Mouse (Mus musculus) bone marrow, adult 2 months (tissue): ENCODE results near the gene Eci1. TPM values are rescaled to one million over a fixed set of nuclear protein-coding genes. Genes with fewer than 3 reads are reported as not detected.
"Not testable (repeated sequence)": the region's sequence is repeated elsewhere in the genome, so short reads cannot be mapped to it uniquely, and the experiment has no call there.

Source experiments
- H3K27ac ChIP-seq: fragments of 200-500 bp; 2 replicates; pipeline ENCODE4 v1.5.1; 2012; ENCODE audit warnings: low read depth, mild to moderate bottlenecking, control low read depth, inconsistent platforms, low read length; ENCODE audit not compliant: control insufficient read depth, poor library complexity, insufficient read depth
- H3K4me1 ChIP-seq: fragments of 200-500 bp; 2 replicates; pipeline ENCODE4 v1.6.1; 2011; ENCODE audit warnings: low read length; ENCODE audit not compliant: control insufficient read depth, insufficient read depth
- H3K4me3 ChIP-seq: fragments of 200-500 bp; replicated peaks from 2 replicates; pipeline ENCODE3; 2011; ENCODE audit warnings: mild to moderate bottlenecking, low read depth, low read length, control low read depth; ENCODE audit not compliant: control insufficient read depth
- CTCF ChIP-seq: fragments of 200-500 bp; IDR thresholded peaks from 2 replicates; pipeline ENCODE4 v1.5.1; 2011; ENCODE audit warnings: low read length, control low read depth; ENCODE audit not compliant: control insufficient read depth, insufficient read depth
- POLR2A ChIP-seq: fragments of 200-500 bp; IDR thresholded peaks from 2 replicates; pipeline ENCODE4 v1.6.1; 2011; ENCODE audit warnings: low read depth, mild to moderate bottlenecking, control low read depth, low read length, borderline replicate concordance; ENCODE audit not compliant: control insufficient read depth
- WGBS: fragments of 180-500 bp; shearing (Covaris S2); methylation state at CpG from one replicate; pipeline ENCODE4 v1.1.7; 2018; 5-methylcytosine and 5-hydroxymethylcytosine counted together
- polyA plus RNA-seq: library from polyadenylated mRNA; stranded (reverse); fragments of >200 nt; gene quantifications from 2 replicates; pipeline ENCODE4 v1.2.4, GENCODE M21; 2011; ENCODE audit warnings: low replicate concordance; ENCODE audit not compliant: missing spikeins, insufficient read depth, insufficient read length

Eci1 gene
- polyA plus RNA-seq, 1 experiment = 10.7 TPM

GRCm38 (mm10) chr17:24407116-24407803 lies 19.2 kb upstream of the Eci1 start:
- TF ChIP-seq CTCF (no peak), POLR2A (no peak)
- 92% methylated on average over 12 of the region's 12 CpGs for WGBS
- no peaks in the 10 kb centered on the region for H3K4me1 ChIP-seq

DNA sequence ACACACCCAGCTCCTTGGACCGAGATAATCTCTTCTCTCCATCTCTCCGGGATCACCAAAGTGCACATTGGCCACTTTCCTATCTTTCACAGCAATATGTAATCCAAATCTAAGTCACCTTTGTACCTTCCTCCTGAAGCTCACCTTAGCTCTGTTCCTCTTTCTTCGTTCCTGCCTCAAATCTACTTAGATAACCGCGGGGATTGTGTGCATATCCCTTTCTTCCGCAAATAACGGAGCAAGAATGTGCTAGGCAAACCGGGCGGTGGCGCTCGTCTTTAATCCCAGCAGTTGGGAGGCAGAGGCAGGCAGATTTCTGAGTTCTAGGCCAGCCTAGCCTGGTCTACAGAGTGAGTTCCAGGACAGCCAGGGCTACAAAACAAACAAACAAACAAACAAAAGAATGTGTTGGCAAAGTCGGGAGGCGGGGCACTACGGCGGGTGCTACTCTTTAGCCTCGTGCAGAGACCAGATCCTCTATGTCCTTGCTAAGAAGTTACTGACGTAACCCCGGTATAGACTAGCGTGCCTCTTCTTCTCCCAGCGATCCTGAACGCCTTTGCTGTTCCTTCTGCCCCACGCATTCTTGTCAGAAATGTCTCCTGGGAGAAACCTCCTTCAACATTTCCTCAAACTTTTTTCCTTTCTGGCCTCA lies 12.8 kb upstream of the Eci1 start:
- TF ChIP-seq CTCF (peak; percentile 31; the same call in 1 of the 2 replicates), POLR2A (no peak)
- peak overlapping the region; percentile 92 for H3K27ac ChIP-seq
- 5% methylated on average over 22 of the region's 22 CpGs for WGBS
- peak overlapping the region; percentile 96 for H3K4me3 ChIP-seq
- H3K4me1 ChIP-seq = no peaks in the 10 kb centered on the region; the same call in 1 of the 2 replicates

More at GRCm38 (mm10) chr17:24407116-24407803, 19.2 kb upstream of the Eci1 start:
- Histone ChIP-seq H3K27ac (no peak overlapping the region), H3K4me3 (no peak overlapping the region)

GRCm38 (mm10) chr17:24414230-24414976 lies 12.0 kb upstream of the Eci1 start, which contains the start of gene Rnps1:
Gene Rnps1 (plus strand): TSS chr17:24414565.
- WGBS = under 1% methylated on average over 64 of the region's 64 CpGs
- peak within 1 kb of the TSS; percentile 99 for H3K4me3 ChIP-seq
- TF ChIP-seq CTCF (peak; percentile 1; the same call in 1 of the 2 replicates), POLR2A (peak; percentile 42)
- H3K4me1 ChIP-seq = no peaks in the 10 kb centered on the region; the same call in 1 of the 2 replicates
- peak within 1 kb of the TSS; percentile 92 for H3K27ac ChIP-seq

GRCm38 (mm10) chr17:24415011-24415410 lies 11.4 kb upstream of the Eci1 start:
- WGBS = 0% methylated on average over 21 of the region's 21 CpGs
- peak overlapping the region; percentile 99 for H3K4me3 ChIP-seq
- TF ChIP-seq POLR2A (no peak), CTCF (no peak)
- H3K4me1 ChIP-seq = no peaks in the 10 kb centered on the region; the same call in 1 of the 2 replicates
- peak overlapping the region; percentile 89 for H3K27ac ChIP-seq

GRCm38 (mm10) chr17:24416051-24416652 lies 10.3 kb upstream of the Eci1 start:
- Histone ChIP-seq H3K4me3 (peak overlapping the region; percentile 32), H3K4me1 (no peaks in the 10 kb centered on the region; the same call in 1 of the 2 replicates), H3K27ac (no peak overlapping the region)
- TF ChIP-seq CTCF = no peak
- TF ChIP-seq POLR2A = no peak
- 63% methylated on average over 3 of the region's 3 CpGs for WGBS

GRCm38 (mm10) chr17:24423114-24423513 lies 3.3 kb upstream of the Eci1 start:
- TF ChIP-seq CTCF (no peak), POLR2A (no peak)
- WGBS = 92% methylated on average over 4 of the region's 4 CpGs
- Histone ChIP-seq H3K4me1 (no peaks in the 10 kb centered on the region; the same call in 1 of the 2 replicates), H3K4me3 (no peak overlapping the region), H3K27ac (no peak overlapping the region)

GRCm38 (mm10) chr17:24424489-24424888 lies 2.0 kb upstream of the Eci1 start:
- WGBS = 91% methylated on average over 5 of the region's 5 CpGs
- Histone ChIP-seq H3K4me1 (no peaks in the 10 kb centered on the region; the same call in 1 of the 2 replicates), H3K4me3 (no peak overlapping the region), H3K27ac (no peak overlapping the region)
- TF ChIP-seq POLR2A = no peak
- TF ChIP-seq CTCF = no peak

DNA sequence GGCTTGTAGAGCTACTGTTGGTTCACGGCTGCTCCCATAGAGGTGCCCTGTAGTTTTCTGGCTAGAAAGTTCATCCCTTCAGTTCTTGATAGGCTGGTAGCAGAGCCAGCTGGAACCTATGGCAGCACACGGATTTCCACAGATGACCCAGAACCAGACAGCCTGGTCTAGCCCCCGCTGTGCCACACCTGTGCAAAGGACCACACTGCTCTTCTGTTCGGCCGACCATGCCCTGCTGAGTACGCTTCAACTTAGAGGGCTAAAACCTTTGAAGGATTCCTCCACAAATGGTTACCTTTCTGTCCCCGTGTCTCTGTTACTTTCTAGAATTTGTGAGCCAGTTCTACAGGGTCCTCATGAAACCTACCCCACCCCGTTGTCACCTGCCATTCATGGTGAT lies 1.1 kb upstream of the Eci1 start:
- 93% methylated on average over 6 of the region's 8 CpGs for WGBS
- H3K4me1 ChIP-seq, H3K4me3 ChIP-seq, H3K27ac ChIP-seq: not testable (repeated sequence)
